Mouse (Mus musculus) forebrain, embryonic 16.5 days (tissue): Measurements from ENCODE around the gene Gm20388. TPM values are rescaled to one million over a fixed set of nuclear protein-coding genes. Genes with fewer than 3 reads are reported as not detected.
A peak's percentile ranks its signal among the peaks of the same experiment; 100 is the strongest.

Experiments used
- ATAC-seq: fragments of 200-750 bp; cut with Nextera tagmentation; 2 replicates; pipeline ENCODE4 v1.8.0; 2017; ENCODE audit warnings: mild to moderate bottlenecking, moderate library complexity
- H3K27ac ChIP-seq: fragments of 300-500 bp; sonication (generic); 2 replicates; pipeline ENCODE4 v1.5.1; 2014; ENCODE audit warnings: low read length, control low read depth
- H3K27me3 ChIP-seq: fragments of 300-500 bp; sonication (generic); replicated peaks from 2 replicates; pipeline ENCODE4 v1.6.1; 2014; ENCODE audit warnings: low read length; ENCODE audit not compliant: control insufficient read depth, insufficient read depth
- H3K36me3 ChIP-seq: fragments of 300-500 bp; sonication (generic); 2 replicates; pipeline ENCODE4 v1.6.1; 2014; ENCODE audit not compliant: control insufficient read depth, insufficient read depth
- H3K4me1 ChIP-seq: fragments of 300-500 bp; sonication (generic); replicated peaks from 2 replicates; pipeline ENCODE4 v1.6.1; 2014; ENCODE audit warnings: low read length; ENCODE audit not compliant: control insufficient read depth, insufficient read depth
- H3K4me2 ChIP-seq: fragments of 300-500 bp; sonication (generic); 2 replicates; pipeline ENCODE4 v1.6.1; 2014; ENCODE audit warnings: mild to moderate bottlenecking, low read length, control low read depth
- H3K4me3 ChIP-seq: fragments of 300-500 bp; sonication (generic); replicated peaks from 2 replicates; pipeline ENCODE4 v1.5.1; 2014; ENCODE audit warnings: mild to moderate bottlenecking, low read length, control low read depth
- H3K9ac ChIP-seq: fragments of 300-500 bp; sonication (generic); replicated peaks from 2 replicates; pipeline ENCODE4 v1.6.1; 2014; ENCODE audit warnings: low read depth, low read length, control low read depth
- H3K9me3 ChIP-seq: fragments of 300-500 bp; sonication (generic); 2 replicates; pipeline ENCODE4 v1.6.1; 2016; ENCODE audit warnings: low read length; ENCODE audit not compliant: control insufficient read depth
- WGBS: fragments of 180-500 bp; shearing (Covaris S2); extraction: QIAGEN DNeasy Blood & Tissue Kit; methylation state at CpG from one replicate; pipeline ENCODE4 v1.1.7; 2014; 5-methylcytosine and 5-hydroxymethylcytosine counted together
- polyA plus RNA-seq: library from polyadenylated mRNA; unstranded; fragments of >200 nt; fragmentation: Nextera tagmentation; extraction: Ambion mirVana; gene quantifications from 2 replicates; pipeline ENCODE4 v1.2.1, GENCODE M21; 2015

The Gm20388 gene
- polyA plus RNA-seq, 1 experiment from 2014 or later, result 4.7 TPM

DNA sequence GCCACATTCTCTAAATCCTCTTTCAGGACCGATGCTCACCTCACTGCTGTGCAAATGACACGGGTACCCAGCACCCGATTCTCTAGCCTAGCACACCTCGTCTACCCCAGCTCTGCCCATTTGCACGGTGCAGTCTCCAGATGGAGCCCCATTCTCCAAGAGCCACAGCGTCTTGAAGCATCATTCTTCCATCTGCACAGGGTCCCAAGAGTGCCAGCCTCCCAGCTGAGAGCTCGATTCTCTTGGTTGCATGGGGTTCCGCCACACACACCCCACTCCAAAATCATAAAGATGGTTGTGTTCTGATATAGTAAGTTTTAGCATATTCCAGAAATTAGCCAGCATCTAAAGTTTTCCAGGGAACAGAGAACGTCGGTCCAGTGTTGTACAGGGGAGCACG lies 2432.7 kb downstream of the Gm20388 start:
- Histone ChIP-seq H3K36me3 (no peaks in the 10 kb centered on the region), H3K27ac (no peak overlapping the region), H3K4me2 (peak overlapping the region; percentile 24), H3K4me1 (peaks cover 24% of the 10 kb centered on the region), H3K4me3 (no peak overlapping the region), H3K9me3 (no peaks in the 10 kb centered on the region), H3K9ac (peak overlapping the region; percentile 16; the same call in 1 of the 2 replicates), H3K27me3 (peaks cover 30% of the 10 kb centered on the region)
- ATAC-seq, result 0 out of 2 replicates have a peak, but pooled peaks have one; percentile 16
- 2% methylated on average over 11 of the region's 11 CpGs for WGBS

DNA sequence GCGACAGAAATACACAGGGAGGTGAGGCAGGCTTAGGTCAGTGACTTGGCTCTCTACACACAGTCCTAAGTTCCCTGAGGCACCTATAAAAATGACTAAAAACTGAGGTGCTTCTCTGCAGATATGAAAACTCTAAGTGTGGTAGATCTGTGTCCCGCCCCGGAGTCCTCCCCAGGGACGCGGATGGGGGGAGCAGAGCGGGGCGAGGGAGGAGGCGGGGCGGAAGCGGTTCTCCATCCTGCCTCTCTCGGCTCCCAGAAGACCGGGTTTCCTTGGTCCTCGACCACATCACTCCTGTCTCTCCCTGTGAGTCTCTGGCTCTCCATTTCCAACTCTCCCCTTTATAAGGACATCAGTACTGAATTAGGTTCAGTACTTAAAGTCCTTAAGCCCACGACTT lies 2433.1 kb downstream of the Gm20388 start:
- Histone ChIP-seq H3K27me3 (peaks cover 26% of the 10 kb centered on the region), H3K27ac (no peak overlapping the region), H3K4me3 (no peak overlapping the region), H3K4me2 (peak overlapping the region; percentile 24), H3K4me1 (peaks cover 24% of the 10 kb centered on the region), H3K9ac (no peak overlapping the region), H3K9me3 (no peaks in the 10 kb centered on the region), H3K36me3 (no peaks in the 10 kb centered on the region)
- no peak for ATAC-seq
- WGBS, result 0% methylated on average over 14 of the region's 14 CpGs

DNA sequence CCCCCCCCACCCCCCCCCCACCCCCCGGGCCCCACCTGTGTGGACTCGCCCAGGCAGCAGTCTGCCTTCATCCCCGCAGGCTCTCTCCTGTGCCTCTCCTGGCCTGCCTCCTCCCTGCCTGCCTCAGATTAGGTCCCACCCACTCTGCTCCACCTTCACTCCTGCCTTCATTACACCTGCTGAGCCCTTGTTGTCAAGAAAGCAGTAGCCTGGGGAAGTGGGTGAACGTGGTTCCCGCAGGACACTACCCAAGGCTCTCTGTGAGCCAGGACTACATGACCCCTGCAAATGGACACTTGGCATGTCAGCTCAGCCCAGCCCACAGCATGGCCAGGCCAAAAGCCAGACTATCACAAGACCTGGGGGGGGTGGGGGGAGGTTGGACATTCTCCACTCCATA lies 2433.6 kb downstream of the Gm20388 start:
- Histone ChIP-seq H3K27ac (no peak overlapping the region), H3K9ac (no peak overlapping the region), H3K4me2 (no peak overlapping the region), H3K36me3 (no peaks in the 10 kb centered on the region), H3K4me1 (peaks cover 24% of the 10 kb centered on the region), H3K4me3 (no peak overlapping the region), H3K9me3 (no peaks in the 10 kb centered on the region), H3K27me3 (peaks cover 26% of the 10 kb centered on the region)
- no peak for ATAC-seq
- whole genome bisulfite sequencing, result 12% methylated on average over 2 of the region's 5 CpGs

DNA sequence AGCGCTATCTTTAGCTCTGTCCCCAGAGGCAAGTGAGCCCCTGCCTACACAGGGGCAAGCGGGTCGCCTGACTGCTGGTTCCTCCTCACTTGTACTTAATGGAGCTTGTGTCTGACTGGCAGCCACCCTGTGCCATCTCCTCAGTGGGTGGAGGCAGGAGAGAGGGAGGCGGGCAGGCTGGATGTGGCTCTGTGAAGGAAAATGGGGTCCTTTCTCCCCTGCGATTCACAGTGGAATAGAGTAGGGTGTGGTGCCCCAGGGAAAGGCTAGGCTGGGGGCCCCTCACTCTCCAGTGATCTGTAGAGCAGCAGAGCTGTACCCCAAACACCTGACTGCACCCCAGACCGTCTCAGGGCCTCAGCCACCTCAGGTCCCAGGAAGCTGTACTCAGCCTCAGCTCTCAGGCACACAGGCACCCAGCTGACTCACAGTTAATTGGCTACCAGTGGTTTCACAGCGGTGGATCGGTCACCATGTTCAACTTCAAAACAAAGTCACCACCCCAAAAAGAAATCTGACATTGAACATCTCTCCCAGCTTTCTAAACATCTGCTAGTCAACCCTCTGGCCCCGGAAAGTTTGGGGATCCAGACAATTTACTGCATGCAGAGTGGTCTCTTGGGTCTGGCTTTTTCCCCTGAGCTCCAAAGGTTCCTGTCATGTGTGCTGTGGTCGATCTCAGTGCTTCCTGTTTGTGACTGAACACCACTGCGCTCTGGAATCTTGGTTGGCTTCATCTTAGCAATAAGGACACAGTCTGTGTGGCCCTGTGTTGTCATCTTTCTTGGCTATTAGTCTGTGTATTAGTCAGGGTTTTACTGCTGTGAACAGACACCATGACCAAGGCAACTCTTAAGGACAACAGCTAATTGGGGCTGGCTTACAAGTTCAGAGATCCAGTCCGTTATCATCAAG lies 2434.8 kb downstream of the Gm20388 start:
- H3K27ac ChIP-seq, result no peak overlapping the region
- peaks cover 27% of the 10 kb centered on the region for H3K4me1 ChIP-seq
- H3K36me3 ChIP-seq, result no peaks in the 10 kb centered on the region
- no peaks in the 10 kb centered on the region for H3K9me3 ChIP-seq
- H3K4me2 ChIP-seq, result no peak overlapping the region
- peaks cover 26% of the 10 kb centered on the region for H3K27me3 ChIP-seq
- 54% methylated on average over 12 of the region's 12 CpGs for WGBS
- ATAC-seq, result no peak
- no peak overlapping the region for H3K9ac ChIP-seq
- no peak overlapping the region for H3K4me3 ChIP-seq

DNA sequence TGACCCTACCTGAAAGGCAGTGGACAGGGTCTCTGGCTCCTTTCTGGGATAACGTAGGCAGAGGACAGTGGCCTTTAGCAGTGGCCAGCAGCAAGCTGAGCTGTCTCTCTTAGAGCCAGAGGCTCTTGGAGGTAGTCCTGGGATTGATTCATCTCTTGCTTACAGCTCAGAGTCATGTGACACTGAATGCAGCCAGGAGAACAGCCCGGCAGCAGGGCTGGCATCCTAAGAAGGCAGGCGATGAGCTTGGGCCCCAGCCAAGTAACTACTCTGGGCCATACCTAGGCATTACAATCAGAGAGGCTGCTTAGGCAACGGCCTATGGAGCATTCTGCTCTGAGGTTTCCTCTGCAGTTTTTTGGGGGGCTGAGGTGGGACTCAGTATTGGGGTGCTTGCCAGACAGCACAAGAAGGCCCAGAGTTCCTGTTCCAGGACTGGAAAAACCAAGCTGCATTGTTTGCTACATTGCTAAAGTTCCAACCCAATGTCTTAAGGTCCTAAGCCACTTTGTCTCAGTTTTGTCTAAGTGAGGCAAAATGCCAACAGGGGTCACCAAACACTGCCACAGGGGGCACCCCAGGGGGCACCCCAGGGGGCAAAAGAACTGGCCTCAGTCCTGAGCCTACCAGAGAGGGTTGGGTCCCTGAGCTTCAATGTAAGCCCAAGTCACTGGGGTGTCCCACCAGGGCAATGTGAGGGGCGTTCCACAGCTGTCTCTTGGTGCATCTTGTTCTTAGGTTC lies 2437.3 kb downstream of the Gm20388 start:
- WGBS, result 48% methylated on average over 5 of the region's 5 CpGs
- peak; percentile 82 for ATAC-seq
- peak overlapping the region; percentile 39; the same call in 1 of the 2 replicates for H3K27ac ChIP-seq
- H3K9ac ChIP-seq, result no peak overlapping the region
- peaks cover 26% of the 10 kb centered on the region for H3K4me1 ChIP-seq
- H3K27me3 ChIP-seq, result peaks cover 23% of the 10 kb centered on the region
- no peaks in the 10 kb centered on the region for H3K9me3 ChIP-seq
- H3K36me3 ChIP-seq, result no peaks in the 10 kb centered on the region
- no peak overlapping the region for H3K4me2 ChIP-seq
- no peak overlapping the region for H3K4me3 ChIP-seq

DNA sequence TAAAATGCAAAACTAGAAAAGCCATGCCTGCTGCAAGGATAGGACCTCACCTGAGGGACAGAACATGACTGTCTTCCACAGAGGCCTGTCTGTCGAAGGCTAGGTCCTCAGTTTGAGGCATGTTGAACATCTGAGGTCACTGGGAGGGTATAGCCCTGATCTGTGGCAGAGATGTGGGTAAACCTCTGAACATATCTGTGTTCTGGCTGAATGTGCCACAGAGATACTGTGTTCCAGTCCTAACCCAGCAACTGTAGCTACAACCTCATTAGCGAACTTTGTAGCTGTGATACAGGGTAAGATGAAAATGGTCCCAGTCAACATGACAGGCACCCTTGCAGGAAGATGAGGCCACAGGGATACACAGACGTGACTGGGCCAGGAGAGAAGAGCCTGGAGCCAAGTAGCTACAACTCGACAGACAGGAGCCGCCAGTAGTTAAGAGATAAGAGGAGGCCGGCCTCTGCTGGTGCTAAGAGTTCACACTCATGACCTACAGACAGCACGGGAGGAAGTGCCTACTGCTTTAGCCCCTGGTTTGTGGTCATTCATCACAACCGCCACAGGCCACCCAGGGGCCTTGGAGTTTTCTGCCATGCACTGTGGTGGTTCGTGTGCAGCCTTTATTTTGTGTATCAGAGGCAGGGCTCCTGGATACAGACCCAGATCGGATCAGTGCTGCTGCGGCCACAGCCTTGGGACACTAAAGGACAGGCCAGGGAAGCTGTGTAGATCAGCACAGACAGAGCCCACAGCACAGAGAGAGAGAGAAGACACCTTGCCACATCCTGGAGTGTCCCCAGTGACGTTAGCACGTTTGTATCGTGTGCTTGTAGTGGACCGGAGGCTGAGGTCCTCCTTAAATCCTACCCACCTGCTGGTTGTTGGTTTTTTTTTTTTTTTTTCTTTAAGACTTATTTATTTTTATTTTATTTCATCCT lies 2439.0 kb downstream of the Gm20388 start:
- WGBS, result 49% methylated on average over 15 of the region's 15 CpGs
- Histone ChIP-seq H3K27ac (no peak overlapping the region), H3K9ac (no peak overlapping the region), H3K4me1 (peaks cover 14% of the 10 kb centered on the region), H3K9me3 (no peaks in the 10 kb centered on the region), H3K36me3 (no peaks in the 10 kb centered on the region), H3K27me3 (peaks cover 15% of the 10 kb centered on the region), H3K4me3 (no peak overlapping the region), H3K4me2 (no peak overlapping the region)
- ATAC-seq, result no peak

DNA sequence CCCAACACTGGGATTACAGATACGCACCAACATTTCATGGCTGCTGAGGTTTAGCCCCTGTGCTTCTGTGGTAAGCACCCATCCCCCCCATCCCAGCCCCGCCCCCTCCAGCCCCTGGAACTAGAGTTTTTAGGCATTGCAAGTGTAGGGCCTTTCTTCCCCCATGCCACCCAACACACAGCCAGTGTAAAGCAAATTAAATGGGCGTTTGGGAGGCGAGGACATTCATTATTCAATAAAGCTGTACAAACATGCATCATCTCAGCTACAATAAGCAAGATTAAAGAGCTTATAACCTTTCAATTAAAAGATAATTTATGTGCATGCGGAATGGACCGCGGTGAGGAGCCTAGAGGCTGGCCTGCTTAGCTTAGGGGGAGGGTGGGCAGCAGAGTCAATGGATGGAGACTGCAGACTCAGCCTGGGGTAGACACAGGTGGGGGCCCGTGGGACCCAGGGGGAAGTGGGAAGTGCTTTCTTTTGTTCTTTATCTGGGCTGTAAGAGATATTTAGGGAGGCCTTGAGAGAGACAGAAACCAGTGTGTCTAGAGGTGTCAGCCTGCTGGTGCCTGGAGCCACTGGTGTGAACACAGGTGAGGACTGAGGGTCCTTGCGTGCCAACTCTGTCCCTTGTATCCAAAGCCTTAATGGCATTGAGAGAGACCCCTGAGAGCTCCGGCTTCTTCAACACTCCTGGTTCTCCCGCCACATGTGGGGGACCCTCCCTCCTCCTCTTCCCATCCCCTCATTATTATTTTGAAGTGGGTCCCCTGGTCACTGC lies 2439.9 kb downstream of the Gm20388 start:
- no peak overlapping the region for H3K4me2 ChIP-seq
- no peaks in the 10 kb centered on the region for H3K36me3 ChIP-seq
- WGBS, result 11% methylated on average over 11 of the region's 11 CpGs
- H3K27me3 ChIP-seq, result peaks cover 9% of the 10 kb centered on the region; the same call in 1 of the 2 replicates
- ATAC-seq, result 0 out of 2 replicates have a peak, but pooled peaks have one; percentile 31
- peaks cover 14% of the 10 kb centered on the region for H3K4me1 ChIP-seq
- H3K9me3 ChIP-seq, result no peaks in the 10 kb centered on the region
- no peak overlapping the region for H3K4me3 ChIP-seq
- no peak overlapping the region for H3K27ac ChIP-seq
- no peak overlapping the region for H3K9ac ChIP-seq

DNA sequence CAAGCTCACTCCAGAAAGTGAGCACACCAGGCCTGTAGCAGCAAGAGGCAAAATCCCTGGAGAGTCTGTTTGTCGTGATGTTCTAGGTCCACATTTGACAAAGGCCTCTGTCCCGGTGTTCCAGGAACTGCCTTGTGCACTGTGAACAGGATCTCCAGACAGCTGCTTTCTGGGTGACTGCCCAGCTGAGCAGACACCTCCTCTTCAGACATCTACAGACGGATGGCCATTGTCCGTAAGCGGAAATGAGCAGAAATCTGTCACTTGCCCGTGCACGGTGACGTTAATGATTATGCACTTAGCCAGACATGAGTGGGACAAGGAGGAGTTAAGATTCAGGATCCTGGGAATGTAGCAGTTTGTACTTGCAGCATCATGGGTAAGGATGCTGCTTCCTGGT lies 2443.5 kb downstream of the Gm20388 start:
- H3K27me3 ChIP-seq, result peaks cover 4% of the 10 kb centered on the region; the same call in 1 of the 2 replicates
- peaks cover 5% of the 10 kb centered on the region for H3K4me1 ChIP-seq
- H3K4me3 ChIP-seq, result no peak overlapping the region
- H3K9ac ChIP-seq, result no peak overlapping the region
- ATAC-seq, result no peak
- no peak overlapping the region for H3K27ac ChIP-seq
- WGBS, result 83% methylated on average over 8 of the region's 8 CpGs
- H3K36me3 ChIP-seq, result no peaks in the 10 kb centered on the region
- no peaks in the 10 kb centered on the region for H3K9me3 ChIP-seq
- no peak overlapping the region for H3K4me2 ChIP-seq
